Mouse (Mus musculus) kidney, embryonic 14.5 days (tissue): ENCODE results near the gene Eif4ebp2. TPM values are rescaled to one million over a fixed set of nuclear protein-coding genes. Genes with fewer than 3 reads are reported as not detected.

ENCODE experiments used
- ATAC-seq: fragments of 200-750 bp; cut with Nextera tagmentation; 2 replicates; pipeline ENCODE4 v1.8.0; 2017; ENCODE audit warnings: moderate number of reproducible peaks, mild to moderate bottlenecking, moderate TSS enrichment, moderate library complexity; ENCODE audit not compliant: low FRiP score, low TSS enrichment
- H3K27ac ChIP-seq: fragments of 300-500 bp; sonication (generic); 2 replicates; pipeline ENCODE4 v1.5.1; 2014; ENCODE audit warnings: low read depth, mild to moderate bottlenecking, low read length, moderate library complexity, mixed read lengths
- H3K27me3 ChIP-seq: fragments of 300-500 bp; sonication (generic); 2 replicates; pipeline ENCODE4 v1.6.1; 2014; ENCODE audit warnings: mild to moderate bottlenecking, low read length; ENCODE audit not compliant: control insufficient read depth, insufficient read depth
- H3K36me3 ChIP-seq: fragments of 300-500 bp; sonication (generic); 2 replicates; pipeline ENCODE4 v1.6.1; 2014; ENCODE audit warnings: low read length, mixed read lengths; ENCODE audit not compliant: control insufficient read depth, insufficient read depth
- H3K4me1 ChIP-seq: fragments of 300-500 bp; sonication (generic); 2 replicates; pipeline ENCODE4 v1.6.1; 2014; ENCODE audit warnings: low read length, mixed read lengths; ENCODE audit not compliant: control insufficient read depth, insufficient read depth
- H3K4me2 ChIP-seq: fragments of 300-500 bp; sonication (generic); replicated peaks from 2 replicates; pipeline ENCODE4 v1.6.1; 2014; ENCODE audit warnings: low read depth, mild to moderate bottlenecking, low read length
- H3K4me3 ChIP-seq: fragments of 300-500 bp; sonication (generic); 2 replicates; pipeline ENCODE4 v1.5.1; 2014; ENCODE audit warnings: mild to moderate bottlenecking, low read length
- H3K9ac ChIP-seq: fragments of 300-500 bp; sonication (generic); 2 replicates; pipeline ENCODE4 v1.6.1; 2014; ENCODE audit warnings: low read depth, mild to moderate bottlenecking, low read length, moderate library complexity
- H3K9me3 ChIP-seq: fragments of 300-500 bp; sonication (generic); 2 replicates; pipeline ENCODE4 v1.6.1; 2016; ENCODE audit warnings: low read length; ENCODE audit not compliant: control insufficient read depth
- WGBS: fragments of 180-500 bp; shearing (Covaris S2); extraction: QIAGEN DNeasy Blood & Tissue Kit; methylation state at CpG from one replicate; pipeline ENCODE4 v1.1.7; 2014; 5-methylcytosine and 5-hydroxymethylcytosine counted together
- polyA plus RNA-seq: library from polyadenylated mRNA; unstranded; fragments of >200 nt; fragmentation: Nextera tagmentation; extraction: Ambion mirVana; gene quantifications from 2 replicates; pipeline ENCODE4 v1.2.1, GENCODE M21; 2014

Eif4ebp2 gene
- polyA plus RNA-seq, 1 experiment from 2014 or later: 61.9 TPM

DNA sequence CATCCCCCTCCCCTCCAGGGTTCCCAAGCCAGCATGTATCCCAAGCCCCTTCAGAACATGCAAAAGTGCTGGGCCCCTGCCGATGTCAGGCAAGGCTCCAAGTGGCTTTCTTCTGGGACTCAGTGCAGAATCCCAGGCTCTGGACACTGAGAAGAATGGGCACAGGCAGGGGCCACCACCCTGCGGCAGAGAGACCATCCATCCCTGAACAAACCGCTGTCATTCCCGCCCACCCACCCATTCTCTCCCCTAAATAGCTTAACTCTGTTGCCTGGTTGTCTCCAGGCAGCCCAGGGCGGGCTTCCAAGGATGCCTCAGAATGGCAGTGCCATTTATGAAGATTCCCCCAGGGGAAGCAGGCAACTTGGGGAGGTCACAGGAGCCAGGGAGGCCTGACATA, 63.4 kb downstream of the Eif4ebp2 start:
- 72% methylated on average over 5 of the region's 5 CpGs for WGBS
- Histone ChIP-seq H3K4me3 (no peak overlapping the region), H3K4me2 (no peak overlapping the region), H3K27ac (no peak overlapping the region), H3K27me3 (no peaks in the 10 kb centered on the region), H3K36me3 (no peaks in the 10 kb centered on the region), H3K9me3 (no peaks in the 10 kb centered on the region), H3K4me1 (peaks cover 3% of the 10 kb centered on the region), H3K9ac (no peak overlapping the region)
- ATAC-seq: no peak

DNA sequence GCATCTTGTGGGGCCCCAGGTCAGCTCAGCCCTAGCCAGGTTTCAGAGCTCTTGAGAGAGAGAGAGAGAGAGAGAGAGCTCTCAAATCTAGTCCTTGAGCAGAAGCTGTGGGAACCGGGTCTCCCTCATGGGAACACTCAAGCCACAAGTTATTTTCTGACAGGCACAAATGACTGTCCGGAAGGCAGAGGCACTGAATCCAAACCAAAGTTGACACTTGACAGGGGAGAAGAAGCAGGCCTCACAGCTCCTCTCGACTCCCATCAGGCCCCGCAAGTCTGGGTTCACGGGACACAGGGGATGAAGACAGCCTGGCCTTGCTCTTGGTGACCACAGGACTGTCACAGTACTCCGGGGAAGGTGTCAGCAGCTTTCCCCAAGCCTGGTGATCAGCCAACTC, 66.2 kb downstream of the Eif4ebp2 start:
- ATAC-seq: no peak
- WGBS: 41% methylated on average over 6 of the region's 6 CpGs
- H3K27ac ChIP-seq: no peak overlapping the region

DNA sequence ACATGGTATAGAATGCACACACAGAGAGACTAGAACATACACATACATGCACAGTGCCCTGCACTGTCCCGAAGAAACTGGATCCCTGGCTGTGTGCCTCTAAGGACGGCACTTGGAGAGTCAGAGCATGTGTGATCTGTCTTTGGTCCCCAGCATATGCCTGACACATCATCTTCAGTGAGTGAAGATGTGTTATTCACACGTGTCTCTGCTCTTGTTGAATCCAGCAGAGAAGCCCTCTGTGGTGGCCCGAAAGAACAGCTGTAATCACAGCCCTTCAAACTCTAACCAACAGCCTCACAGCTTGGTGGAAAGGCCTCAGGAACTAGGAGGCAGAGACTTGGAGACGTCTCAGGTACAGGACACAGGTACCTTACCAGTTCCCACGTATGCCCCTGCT, 67.3 kb downstream of the Eif4ebp2 start:
- H3K27me3 ChIP-seq: no peaks in the 10 kb centered on the region
- H3K4me3 ChIP-seq: no peak overlapping the region
- 75% methylated on average over 6 of the region's 6 CpGs for WGBS
- H3K27ac ChIP-seq: no peak overlapping the region
- no peak for ATAC-seq
- no peak overlapping the region for H3K4me2 ChIP-seq
- no peaks in the 10 kb centered on the region for H3K36me3 ChIP-seq
- H3K4me1 ChIP-seq: peaks cover 18% of the 10 kb centered on the region
- no peaks in the 10 kb centered on the region for H3K9me3 ChIP-seq
- H3K9ac ChIP-seq: no peak overlapping the region

More for the DNA sequence above, 66.2 kb downstream of the Eif4ebp2 start:
- H3K4me3 ChIP-seq: no peak overlapping the region
- H3K27me3 ChIP-seq: no peaks in the 10 kb centered on the region
- H3K36me3 ChIP-seq: no peaks in the 10 kb centered on the region
- no peaks in the 10 kb centered on the region for H3K9me3 ChIP-seq
- H3K4me1 ChIP-seq: peaks cover 15% of the 10 kb centered on the region
- H3K4me2 ChIP-seq: no peak overlapping the region
- H3K9ac ChIP-seq: no peak overlapping the region

DNA sequence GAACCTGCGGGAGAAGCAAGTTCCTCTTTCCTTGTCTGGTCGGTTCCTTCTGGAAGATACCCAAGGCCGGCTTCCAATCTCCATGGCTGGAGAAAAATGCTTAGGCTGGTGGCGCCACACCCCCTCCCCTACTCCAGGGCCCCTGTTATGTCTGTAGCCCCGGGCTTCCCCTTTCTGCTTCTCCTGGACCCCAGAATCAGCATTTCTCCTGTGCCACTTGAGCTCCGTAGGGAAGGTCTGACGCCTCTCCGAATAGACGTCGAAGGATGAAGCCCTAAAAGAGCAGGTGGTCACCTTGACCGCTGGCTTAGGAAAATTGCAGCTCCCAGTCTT, 68.8 kb downstream of the Eif4ebp2 start:
- no peaks in the 10 kb centered on the region for H3K27me3 ChIP-seq
- peak; percentile 12 for ATAC-seq
- peak overlapping the region; percentile 83 for H3K4me2 ChIP-seq
- no peaks in the 10 kb centered on the region for H3K9me3 ChIP-seq
- H3K4me1 ChIP-seq: peaks cover 25% of the 10 kb centered on the region
- peak overlapping the region; percentile 47 for H3K4me3 ChIP-seq
- no peaks in the 10 kb centered on the region for H3K36me3 ChIP-seq
- peak overlapping the region; percentile 63 for H3K27ac ChIP-seq
- 2% methylated on average over 11 of the region's 11 CpGs for WGBS
- peak overlapping the region; percentile 65 for H3K9ac ChIP-seq

DNA sequence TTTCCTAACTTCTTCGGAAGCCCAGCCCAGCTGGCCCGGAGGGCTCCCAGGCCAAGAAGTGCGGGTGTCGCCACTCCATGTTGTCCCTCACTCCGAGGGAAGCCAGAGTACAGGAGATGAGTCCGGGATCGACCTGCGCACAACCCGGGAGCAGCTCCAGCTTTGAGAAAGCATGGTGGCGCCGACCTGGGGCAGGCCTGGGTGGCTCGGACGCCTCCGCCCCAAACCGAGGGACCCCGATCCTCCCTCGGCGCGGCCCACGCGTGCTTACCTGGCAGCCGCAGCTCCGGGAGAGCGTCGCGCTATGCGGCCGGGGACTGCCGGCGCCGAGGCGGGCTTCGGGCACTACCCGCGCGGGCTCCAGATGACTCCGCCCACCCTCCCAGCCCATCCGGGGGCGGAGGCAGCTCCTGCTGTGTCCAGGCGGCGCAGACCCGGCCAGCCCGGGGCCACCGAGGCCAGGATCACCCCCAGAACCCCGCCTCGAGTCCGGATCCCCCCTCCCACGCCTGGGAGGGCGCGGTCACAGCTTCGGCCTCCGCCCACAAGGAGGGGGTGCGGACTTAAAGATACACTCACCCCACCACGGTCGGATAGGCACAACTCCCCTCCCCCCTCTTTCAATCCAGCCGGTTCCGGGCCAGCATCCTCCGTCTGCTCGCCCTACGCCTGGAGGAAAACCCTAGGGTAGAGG, 69.3 kb downstream of the Eif4ebp2 start, which contains the start of gene Pald1:
TSS of gene Pald1 (minus strand) at position 510 of the 694 bp plus-strand sequence.
- Histone ChIP-seq H3K4me2 (peak within 1 kb of the TSS; percentile 83), H3K4me1 (peaks cover 27% of the 10 kb centered on the region), H3K9ac (peak within 1 kb of the TSS; percentile 65), H3K9me3 (no peaks in the 10 kb centered on the region), H3K27ac (peak within 1 kb of the TSS; percentile 63), H3K36me3 (no peaks in the 10 kb centered on the region), H3K27me3 (no peaks in the 10 kb centered on the region), H3K4me3 (peak within 1 kb of the TSS; percentile 47)
- peak; percentile 92 for ATAC-seq
- WGBS: under 1% methylated on average over 47 of the region's 60 CpGs

DNA sequence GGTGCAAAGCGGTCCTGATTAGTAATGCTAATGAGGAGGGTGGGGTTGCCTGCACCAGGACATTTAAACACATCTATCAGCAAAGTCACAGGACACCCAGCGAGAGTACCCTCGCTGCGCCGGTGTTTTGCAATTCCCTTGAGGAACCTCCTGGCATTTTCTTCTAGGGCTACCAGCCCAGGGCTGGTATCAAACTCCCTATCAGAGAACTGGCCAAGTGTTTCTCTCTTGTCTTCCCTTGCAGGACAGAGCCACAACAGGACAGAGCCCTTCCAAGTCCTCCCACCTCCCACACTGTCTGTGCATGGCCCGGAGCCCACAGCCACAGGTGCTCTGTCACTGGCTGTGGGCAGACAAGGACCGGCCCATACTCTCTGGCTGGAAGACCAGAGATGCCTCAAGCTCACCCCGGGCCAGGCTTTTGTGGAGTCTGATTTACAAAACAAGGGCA, 70.2 kb downstream of the Eif4ebp2 start:
- H3K27ac ChIP-seq: peak overlapping the region; percentile 63; the same call in 1 of the 2 replicates
- no peaks in the 10 kb centered on the region for H3K9me3 ChIP-seq
- no peaks in the 10 kb centered on the region for H3K27me3 ChIP-seq
- 2% methylated on average over 8 of the region's 8 CpGs for WGBS
- no peaks in the 10 kb centered on the region for H3K36me3 ChIP-seq
- H3K4me2 ChIP-seq: peak overlapping the region; percentile 83
- H3K9ac ChIP-seq: peak overlapping the region; percentile 65
- H3K4me1 ChIP-seq: peaks cover 35% of the 10 kb centered on the region
- peak overlapping the region; percentile 47 for H3K4me3 ChIP-seq
- ATAC-seq: no peak

DNA sequence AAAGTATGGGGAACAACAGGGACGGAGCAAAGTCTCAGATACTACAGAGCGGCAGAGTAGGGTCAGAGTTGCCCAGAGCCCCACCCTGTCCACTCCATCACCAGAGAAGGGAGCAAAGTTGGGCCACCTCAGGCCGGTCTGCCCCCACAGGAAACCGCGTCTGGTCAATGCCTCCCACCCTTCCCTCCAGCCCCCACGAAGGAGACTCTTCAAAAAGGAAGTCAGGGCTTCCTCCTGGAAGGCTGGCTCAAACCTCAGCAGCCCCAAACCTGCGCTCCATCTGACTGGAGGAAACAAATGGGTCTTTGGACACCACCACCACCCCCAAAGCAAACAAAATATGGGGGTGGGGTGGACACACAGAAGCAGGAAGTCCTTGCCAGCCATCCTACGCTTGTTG, 70.6 kb downstream of the Eif4ebp2 start:
- no peak for ATAC-seq
- 13% methylated on average over 8 of the region's 8 CpGs for WGBS

DNA sequence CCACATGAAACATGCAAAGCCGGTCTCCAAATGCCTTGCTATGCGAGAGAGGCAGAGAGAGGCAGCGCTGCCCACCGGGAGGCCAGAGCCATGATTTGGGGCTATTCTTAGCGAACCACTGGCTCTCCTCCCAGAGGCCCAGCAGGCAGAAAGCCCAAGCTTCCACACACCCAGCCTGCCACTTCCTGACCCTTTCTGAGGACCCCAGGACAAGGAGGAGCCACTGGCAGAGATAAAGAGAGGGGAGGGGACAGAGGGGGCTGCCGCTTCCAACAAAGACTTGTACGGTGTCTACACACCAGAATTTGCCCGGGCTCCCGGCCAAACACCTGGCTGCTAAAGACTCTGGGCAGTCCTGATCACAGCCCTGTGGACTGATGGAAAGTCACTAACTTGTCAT, 72.3 kb downstream of the Eif4ebp2 start:
- ATAC-seq: no peak
- peak overlapping the region; percentile 18; the same call in 1 of the 2 replicates for H3K9ac ChIP-seq
- no peaks in the 10 kb centered on the region for H3K9me3 ChIP-seq
- no peaks in the 10 kb centered on the region for H3K36me3 ChIP-seq
- H3K4me1 ChIP-seq: peaks cover 38% of the 10 kb centered on the region
- 19% methylated on average over 9 of the region's 9 CpGs for WGBS
- H3K27ac ChIP-seq: 0 out of 2 replicates have a peak overlapping the region, but pooled peaks have one; percentile 42
- no peaks in the 10 kb centered on the region for H3K27me3 ChIP-seq
- H3K4me2 ChIP-seq: peak overlapping the region; percentile 83
- peak overlapping the region; percentile 4; the same call in 1 of the 2 replicates for H3K4me3 ChIP-seq

More for the DNA sequence above, 70.6 kb downstream of the Eif4ebp2 start:
- Histone ChIP-seq H3K9ac (peak overlapping the region; percentile 65; the same call in 1 of the 2 replicates), H3K4me3 (peak overlapping the region; percentile 47), H3K27ac (peak overlapping the region; percentile 63; the same call in 1 of the 2 replicates), H3K4me1 (peaks cover 35% of the 10 kb centered on the region), H3K27me3 (no peaks in the 10 kb centered on the region), H3K9me3 (no peaks in the 10 kb centered on the region), H3K36me3 (no peaks in the 10 kb centered on the region), H3K4me2 (peak overlapping the region; percentile 83)

DNA sequence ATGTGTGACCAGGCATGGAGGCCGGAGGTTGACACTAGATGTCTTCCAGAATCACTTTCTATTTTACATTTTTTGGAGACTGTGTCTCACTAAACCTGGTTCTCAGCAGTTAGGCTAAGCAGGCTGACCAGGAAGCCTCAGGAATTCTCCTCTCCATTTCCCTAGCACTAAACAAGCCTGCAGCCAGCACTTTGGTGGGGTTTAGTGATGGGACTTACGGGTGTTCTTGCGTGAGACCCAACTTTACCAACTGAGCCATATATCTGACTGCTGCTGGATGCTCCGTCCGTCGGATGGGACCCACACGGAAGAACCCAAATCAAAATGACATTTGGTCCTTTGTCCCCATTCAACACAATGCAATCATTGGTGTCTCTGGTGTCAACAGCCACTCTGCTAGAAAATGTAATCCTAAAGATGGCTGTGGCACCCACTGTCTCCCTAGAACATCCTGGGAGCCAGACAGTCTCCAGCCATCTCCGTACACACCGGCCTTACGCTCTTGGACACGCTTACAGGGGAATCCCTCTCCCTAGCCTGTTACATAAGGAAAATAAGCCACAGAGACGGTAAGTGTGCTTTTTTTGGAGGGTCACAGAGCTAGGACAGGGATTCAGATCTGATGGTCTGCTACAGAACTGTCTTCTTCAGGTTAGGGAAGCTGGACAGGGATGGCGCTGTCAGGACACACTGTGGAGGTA, 73.0 kb downstream of the Eif4ebp2 start:
- H3K27me3 ChIP-seq: no peaks in the 10 kb centered on the region
- WGBS: 90% methylated on average over 13 of the region's 13 CpGs
- peaks cover 43% of the 10 kb centered on the region for H3K4me1 ChIP-seq
- no peaks in the 10 kb centered on the region for H3K9me3 ChIP-seq
- H3K4me2 ChIP-seq: peak overlapping the region; percentile 83; the same call in 1 of the 2 replicates
- H3K36me3 ChIP-seq: no peaks in the 10 kb centered on the region
- H3K4me3 ChIP-seq: no peak overlapping the region
- no peak overlapping the region for H3K9ac ChIP-seq
- ATAC-seq: no peak
- no peak overlapping the region for H3K27ac ChIP-seq
